Mouse (Mus musculus) c-Kit-negative CD71-positive TER-119-positive erythroid progenitor cells, embryonic 14.5 days (primary cell): Measurements from ENCODE around the gene Caskin1.
"Not testable (repeated sequence)": the region's sequence is repeated elsewhere in the genome, so short reads cannot be mapped to it uniquely, and the experiment has no call there.

Experiments
- DNase-seq: peaks from one replicate; pipeline ENCODE4 v3.0.0-alpha.2; 2013; ENCODE audit warnings: low read depth, low spot score

Caskin1 gene

GRCm38 (mm10) chr17:24488186-24488661 is at the start of gene Caskin1:
Gene Caskin1 (plus strand): TSS chr17:24488601.
- DNase-seq: no peak

GRCm38 (mm10) chr17:24440377-24440776 is 48.0 kb upstream of the Caskin1 start:
- DNase-seq: no peak

- DNase-seq: no peak
These were observed 47.3 kb upstream of the Caskin1 start for GRCm38 (mm10) chr17:24441148-24441547.

- DNase-seq: no peak
These were observed 46.3 kb upstream of the Caskin1 start for GRCm38 (mm10) chr17:24442107-24442506.

GRCm38 (mm10) chr17:24442632-24443155 is 45.7 kb upstream of the Caskin1 start, which contains the start of gene Dnase1l2:
Gene Dnase1l2 (minus strand): TSS chr17:24443105.
- DNase-seq: no peak

- DNase-seq: no peak
These were observed 45.0 kb upstream of the Caskin1 start for GRCm38 (mm10) chr17:24443409-24443808.

GRCm38 (mm10) chr17:24446590-24446989 is 41.8 kb upstream of the Caskin1 start:
- no peak for DNase-seq

- DNase-seq: no peak
These were observed 38.9 kb upstream of the Caskin1 start for GRCm38 (mm10) chr17:24449507-24449906.

- no peak for DNase-seq
These were observed 37.2 kb upstream of the Caskin1 start for GRCm38 (mm10) chr17:24451220-24451619.

- peak; percentile 66 for DNase-seq
These were observed 35.0 kb upstream of the Caskin1 start for GRCm38 (mm10) chr17:24453372-24453771.

GRCm38 (mm10) chr17:24454218-24454755 is 34.1 kb upstream of the Caskin1 start:
- DNase-seq: no peak

- DNase-seq: peak; percentile 99
These were observed 33.5 kb upstream of the Caskin1 start for GRCm38 (mm10) chr17:24454756-24455522.

GRCm38 (mm10) chr17:24455523-24456206 is 32.7 kb upstream of the Caskin1 start:
- not testable (repeated sequence) for DNase-seq

GRCm38 (mm10) chr17:24461580-24461979 is 26.8 kb upstream of the Caskin1 start:
- no peak for DNase-seq

GRCm38 (mm10) chr17:24462932-24463331 is 25.5 kb upstream of the Caskin1 start:
- no peak for DNase-seq

GRCm38 (mm10) chr17:24463374-24464133 is 24.8 kb upstream of the Caskin1 start:
- DNase-seq: no peak

GRCm38 (mm10) chr17:24468636-24469246 is 19.7 kb upstream of the Caskin1 start:
- DNase-seq: no peak

GRCm38 (mm10) chr17:24469336-24469909 is 19.0 kb upstream of the Caskin1 start:
- no peak for DNase-seq

- peak; percentile 96 for DNase-seq
These were observed 18.3 kb upstream of the Caskin1 start, which contains the start of the genes E4f1 and Pgp for GRCm38 (mm10) chr17:24469910-24470602. Gene E4f1 (minus strand): TSS chr17:24470313. Gene Pgp (plus strand): TSS chr17:24470392.
